Mouse (Mus musculus): ENCODE measurements around the gene Gm9376. TPM values are rescaled to one million over a fixed set of nuclear protein-coding genes. Genes with fewer than 3 reads are reported as not detected.

The Gm9376 gene
- not detected in 2 replicates for polyA plus RNA-seq (2015; fragmentation: Nextera tagmentation; extraction: Ambion mirVana)

DNA sequence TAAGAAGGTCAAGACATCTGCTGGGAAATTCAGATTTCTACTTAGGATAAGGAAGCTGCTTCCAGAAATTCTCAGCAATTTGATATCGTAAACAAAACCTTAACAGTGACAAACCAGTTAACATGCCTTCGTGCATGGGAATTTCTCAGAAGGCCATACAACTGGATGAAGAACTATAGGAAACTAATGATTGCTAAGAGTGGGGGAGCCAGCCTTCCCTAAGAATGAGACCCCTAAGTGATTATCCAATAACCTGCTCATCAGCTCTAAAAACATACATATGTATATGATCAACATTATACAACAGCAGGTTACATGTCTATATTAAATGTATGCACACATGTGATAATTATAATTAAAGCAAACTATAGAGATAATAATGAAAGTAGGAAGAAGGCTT lies at the start of gene Gm9376:
TSS of gene Gm9376 (plus strand) at position 301 of the 400 bp plus-strand sequence.
- H3K9me3 ChIP-seq (replicated peaks): no peaks in the 10 kb centered on the region
- ATAC-seq (replicated peaks; ENCODE audit: low FRiP score): no peak
- WGBS: 90% methylated on average over 2 of the region's 2 CpGs
- H3K4me1 ChIP-seq: no peaks in the 10 kb centered on the region
- H3K27ac ChIP-seq: no peak within 1 kb of the TSS
- no peaks in the 10 kb centered on the region for H3K27me3 ChIP-seq
- H3K4me2 ChIP-seq: no peak within 1 kb of the TSS
- H3K36me3 ChIP-seq: no peaks in the 10 kb centered on the region
- no peak within 1 kb of the TSS for H3K9ac ChIP-seq
- no peak within 1 kb of the TSS for H3K4me3 ChIP-seq (replicated peaks)

DNA sequence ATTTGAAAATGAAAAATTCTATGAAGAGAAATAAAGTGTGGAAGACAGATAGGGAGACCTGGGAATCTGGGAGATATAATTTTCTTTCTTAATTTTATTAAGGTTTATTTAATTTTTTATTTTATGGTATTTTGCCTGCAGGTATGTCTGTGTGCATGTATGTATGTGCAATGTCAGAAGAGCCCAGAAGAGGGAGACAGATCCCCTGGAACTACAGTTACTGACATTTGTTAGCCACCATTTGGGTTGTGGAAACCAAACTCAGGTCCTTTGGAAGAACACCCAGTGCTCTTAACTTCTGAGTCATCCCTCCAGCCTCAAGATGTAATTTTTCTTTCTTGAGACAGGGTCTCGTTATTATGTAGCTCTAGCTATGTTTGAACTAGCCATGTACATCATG lies 45.9 kb upstream of the Gm9376 start:
- peaks cover 64% of the 10 kb centered on the region for H3K27me3 ChIP-seq
- H3K9me3 ChIP-seq (replicated peaks): no peaks in the 10 kb centered on the region
- 83% methylated on average over 1 of the region's 1 CpGs for WGBS
- no peak for ATAC-seq (replicated peaks; ENCODE audit: low FRiP score)
- H3K4me3 ChIP-seq (replicated peaks): no peak overlapping the region
- no peaks in the 10 kb centered on the region for H3K36me3 ChIP-seq
- no peak overlapping the region for H3K9ac ChIP-seq
- no peak overlapping the region for H3K4me2 ChIP-seq
- H3K27ac ChIP-seq: no peak overlapping the region
- H3K4me1 ChIP-seq: peaks cover 5% of the 10 kb centered on the region

DNA sequence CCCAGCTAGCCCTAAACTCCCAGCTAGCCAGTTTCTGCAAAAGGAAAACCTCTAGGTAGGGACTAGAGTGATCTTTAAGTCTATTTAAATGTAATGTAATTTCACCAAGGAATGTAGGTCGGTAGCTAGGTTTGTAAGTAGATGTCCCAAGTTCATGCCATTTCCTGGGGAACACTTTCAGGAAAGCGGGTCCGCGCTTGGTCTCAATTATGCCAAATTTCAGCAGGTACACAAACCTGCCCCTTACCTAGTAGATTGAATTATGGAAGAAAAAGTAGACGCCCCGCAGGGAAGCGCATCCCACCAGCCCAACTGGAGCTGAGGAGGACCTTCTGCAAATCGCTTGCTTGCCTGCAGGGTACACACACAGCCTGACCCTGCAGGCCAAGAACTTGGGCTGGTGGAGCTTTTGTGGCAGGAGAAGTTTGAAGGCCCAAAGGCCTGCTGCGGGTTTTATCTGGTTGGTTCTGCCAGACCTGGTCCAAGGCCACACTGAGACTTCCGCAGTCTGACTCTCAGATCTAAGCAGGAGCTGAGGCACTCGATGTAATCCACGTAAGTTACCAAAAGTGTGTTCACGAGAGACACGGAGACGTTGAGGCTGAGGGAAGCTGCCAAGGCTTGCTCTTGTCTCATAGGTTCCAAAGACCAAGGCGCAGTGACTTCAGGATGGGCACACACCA lies 41.6 kb upstream of the Gm9376 start:
- ATAC-seq (replicated peaks; ENCODE audit: low FRiP score): no peak
- H3K4me1 ChIP-seq: peaks cover 17% of the 10 kb centered on the region
- no peak overlapping the region for H3K4me3 ChIP-seq (replicated peaks)
- no peaks in the 10 kb centered on the region for H3K9me3 ChIP-seq (replicated peaks)
- 9% methylated on average over 16 of the region's 16 CpGs for WGBS
- peaks cover 85% of the 10 kb centered on the region for H3K27me3 ChIP-seq
- H3K27ac ChIP-seq: no peak overlapping the region
- H3K9ac ChIP-seq: no peak overlapping the region
- H3K4me2 ChIP-seq: no peak overlapping the region
- no peaks in the 10 kb centered on the region for H3K36me3 ChIP-seq

DNA sequence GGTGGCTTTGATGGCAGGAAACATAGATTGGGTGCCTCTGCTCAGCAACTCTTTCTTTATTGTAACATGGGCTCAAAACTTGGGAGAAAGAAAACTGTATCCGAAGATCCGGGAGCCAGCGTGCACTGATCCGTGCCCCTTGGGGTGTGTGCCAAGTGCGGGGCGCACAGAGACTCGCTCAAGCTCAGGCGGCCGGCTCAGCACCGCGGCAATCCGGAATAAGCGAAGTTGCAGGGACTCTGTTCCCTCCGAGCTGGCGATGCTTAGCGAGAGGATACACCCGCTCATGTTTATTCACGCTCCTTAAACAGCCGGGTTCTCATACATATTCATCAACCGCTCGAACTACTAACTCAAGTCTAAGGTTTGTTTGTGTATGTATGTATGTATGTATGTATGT lies 40.8 kb upstream of the Gm9376 start:
- Histone ChIP-seq H3K9ac (no peak overlapping the region), H3K4me1 (peaks cover 18% of the 10 kb centered on the region), H3K4me2 (peak overlapping the region; percentile 29; the same call in 1 of the 2 replicates), H3K27ac (no peak overlapping the region), H3K36me3 (no peaks in the 10 kb centered on the region), H3K9me3 (replicated peaks) (no peaks in the 10 kb centered on the region), H3K27me3 (peaks cover 91% of the 10 kb centered on the region), H3K4me3 (replicated peaks) (peak overlapping the region; percentile 18; the same call in 1 of the 2 replicates)
- ATAC-seq (replicated peaks; ENCODE audit: low FRiP score): 0 out of 2 replicates have a peak, but pooled peaks have one; percentile 45
- under 1% methylated on average over 21 of the region's 21 CpGs for WGBS

DNA sequence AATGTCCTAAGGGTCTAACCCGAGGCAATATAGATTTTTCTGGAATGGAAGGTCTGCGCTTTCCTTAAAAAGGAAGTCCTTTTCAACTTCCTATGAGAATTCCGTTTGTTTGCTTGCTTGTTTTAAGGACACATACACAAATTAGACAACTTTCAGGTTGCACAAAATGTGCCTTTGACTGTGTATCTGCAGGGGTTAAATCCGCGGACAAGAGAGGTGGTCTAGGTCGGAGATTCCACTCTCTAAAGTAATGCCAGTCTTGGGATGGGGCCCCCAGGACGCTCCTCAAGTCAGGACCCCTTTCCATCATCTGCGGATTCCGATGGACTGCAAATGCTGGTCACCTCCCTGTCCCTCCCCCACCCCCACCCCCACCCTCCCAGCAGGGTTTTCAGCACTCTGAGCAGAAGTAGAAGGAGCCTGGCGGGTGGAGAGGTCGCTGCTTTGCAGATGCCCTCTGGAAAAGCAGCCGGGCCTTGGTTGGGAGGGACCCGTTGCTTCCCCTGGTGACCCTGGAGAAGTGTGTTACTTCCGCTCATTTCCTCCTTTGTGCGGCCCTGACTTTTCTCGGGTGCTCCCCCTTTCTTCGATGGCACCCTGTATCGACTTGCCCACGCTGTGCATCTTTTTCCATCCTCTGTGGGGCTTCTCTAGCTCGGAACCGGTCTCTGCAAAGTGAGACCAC lies 40.1 kb upstream of the Gm9376 start:
- WGBS: under 1% methylated on average over 21 of the region's 21 CpGs
- peak overlapping the region; percentile 29; the same call in 1 of the 2 replicates for H3K4me2 ChIP-seq
- H3K27me3 ChIP-seq: peaks cover 96% of the 10 kb centered on the region
- peaks cover 20% of the 10 kb centered on the region for H3K4me1 ChIP-seq
- ATAC-seq (replicated peaks; ENCODE audit: low FRiP score): no peak
- no peak overlapping the region for H3K9ac ChIP-seq
- H3K4me3 ChIP-seq (replicated peaks): no peak overlapping the region
- H3K9me3 ChIP-seq (replicated peaks): no peaks in the 10 kb centered on the region
- H3K27ac ChIP-seq: no peak overlapping the region
- no peaks in the 10 kb centered on the region for H3K36me3 ChIP-seq

DNA sequence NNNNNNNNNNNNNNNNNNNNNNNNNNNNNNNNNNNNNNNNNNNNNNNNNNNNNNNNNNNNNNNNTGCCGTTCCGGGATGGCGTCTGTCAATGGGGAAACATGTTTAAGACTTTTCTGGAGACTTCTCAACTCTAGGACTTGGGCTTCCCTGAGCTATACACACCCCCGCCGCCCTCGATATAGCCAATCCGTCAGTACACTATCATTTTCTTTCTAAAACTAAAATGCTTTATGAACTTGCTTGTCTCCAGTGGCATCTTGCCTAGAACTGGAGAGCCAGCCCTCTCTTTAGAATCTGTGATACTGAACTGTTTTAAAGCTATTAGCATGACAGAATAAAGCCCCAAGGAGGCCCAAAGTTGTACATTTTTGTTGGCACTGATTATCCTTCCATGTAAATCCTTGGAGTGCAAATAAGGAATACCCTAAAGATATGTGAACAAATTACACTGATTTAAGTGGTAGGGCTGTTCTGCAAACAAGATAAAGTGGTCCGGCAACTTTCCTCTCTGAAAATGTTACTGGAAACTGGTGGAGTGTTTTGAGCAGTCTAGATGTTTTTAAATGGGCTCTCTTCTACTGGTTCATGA lies 34.3 kb upstream of the Gm9376 start:
- ATAC-seq (replicated peaks; ENCODE audit: low FRiP score): no peak
- peaks cover 41% of the 10 kb centered on the region for H3K4me1 ChIP-seq
- peaks cover 96% of the 10 kb centered on the region for H3K27me3 ChIP-seq

DNA sequence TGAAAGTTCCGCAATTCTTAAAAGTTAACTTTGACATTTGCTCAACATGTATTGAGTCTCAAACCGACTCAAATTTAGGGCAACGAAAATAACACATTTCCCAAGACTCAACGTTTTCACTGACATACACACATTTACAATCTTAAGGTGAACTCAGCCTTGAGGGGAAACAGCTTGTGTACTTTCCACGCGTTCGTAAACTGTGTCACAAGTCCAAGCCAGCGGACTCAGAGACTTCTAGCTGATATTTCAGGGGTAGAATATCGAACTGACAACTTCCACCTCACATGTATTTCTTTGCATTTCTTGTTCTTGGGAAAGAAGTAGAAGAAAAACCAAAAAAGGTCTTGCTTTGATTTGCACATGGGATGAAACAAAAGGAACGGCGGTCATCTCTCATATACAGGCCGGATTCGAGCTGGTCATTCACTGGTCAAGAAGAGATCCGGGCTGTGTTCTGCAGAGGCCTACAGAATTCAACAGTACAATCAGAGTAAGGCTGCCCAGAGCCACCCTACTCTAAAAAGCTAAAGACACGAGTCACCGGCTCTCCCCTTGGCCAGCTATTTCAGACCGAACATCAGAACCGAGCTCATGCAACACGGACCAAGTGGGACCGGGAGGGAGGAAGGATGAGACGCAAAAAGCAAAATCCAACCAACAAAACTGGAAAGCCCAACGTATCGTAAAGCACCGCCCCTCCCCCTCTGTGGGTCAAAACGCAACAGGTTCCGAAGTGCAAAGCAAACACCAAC lies 32.8 kb upstream of the Gm9376 start:
- Histone ChIP-seq H3K4me3 (replicated peaks) (peak overlapping the region; percentile 56), H3K4me2 (peak overlapping the region; percentile 97; the same call in 1 of the 2 replicates), H3K9ac (no peak overlapping the region), H3K4me1 (peaks cover 36% of the 10 kb centered on the region), H3K9me3 (replicated peaks) (no peaks in the 10 kb centered on the region), H3K36me3 (no peaks in the 10 kb centered on the region), H3K27ac (no peak overlapping the region), H3K27me3 (peaks cover 93% of the 10 kb centered on the region)
- no peak for ATAC-seq (replicated peaks; ENCODE audit: low FRiP score)
- WGBS: 3% methylated on average over 26 of the region's 26 CpGs

More for the DNA sequence above, 34.3 kb upstream of the Gm9376 start:
- Histone ChIP-seq H3K27ac (no peak overlapping the region), H3K4me3 (replicated peaks) (no peak overlapping the region), H3K4me2 (no peak overlapping the region), H3K36me3 (no peaks in the 10 kb centered on the region), H3K9me3 (replicated peaks) (no peaks in the 10 kb centered on the region), H3K9ac (no peak overlapping the region)
- 2% methylated on average over 8 of the region's 8 CpGs for WGBS

DNA sequence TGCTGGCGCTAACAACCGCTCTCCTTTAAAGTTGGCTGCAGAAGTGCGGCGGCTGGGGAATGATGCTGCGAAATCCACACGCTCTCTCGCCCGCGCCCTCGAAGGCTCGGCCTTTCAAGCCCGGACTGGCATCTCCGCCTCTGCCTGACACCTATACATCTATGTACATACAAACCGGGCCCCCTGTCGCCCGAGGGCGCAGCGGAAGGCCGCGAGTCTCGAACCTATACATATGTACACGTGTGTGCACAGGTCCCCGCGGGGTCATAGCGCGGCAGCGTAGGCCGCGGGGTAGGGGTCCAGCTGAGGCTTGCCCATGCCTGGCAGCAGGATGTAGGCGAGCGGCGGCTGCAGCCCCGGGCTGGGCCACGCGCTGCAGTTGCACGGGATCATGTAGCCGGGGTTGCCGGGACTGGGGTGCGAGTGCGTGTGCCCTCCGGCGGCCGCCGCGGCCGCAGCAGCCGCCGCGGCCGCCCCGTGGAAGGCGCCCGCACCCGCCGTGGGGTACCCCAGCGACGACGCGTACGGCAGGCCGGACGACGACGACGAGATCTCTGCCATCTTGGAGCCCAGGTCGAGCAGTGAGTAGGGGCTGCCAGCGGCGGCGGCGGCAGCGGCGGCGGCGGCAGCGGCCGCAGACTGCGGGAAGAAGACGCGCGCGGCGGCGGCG lies 32.1 kb upstream of the Gm9376 start:
- ATAC-seq (replicated peaks; ENCODE audit: low FRiP score): no peak
- Histone ChIP-seq H3K9me3 (replicated peaks) (no peaks in the 10 kb centered on the region), H3K27ac (no peak overlapping the region), H3K36me3 (no peaks in the 10 kb centered on the region), H3K4me1 (peaks cover 36% of the 10 kb centered on the region), H3K4me3 (replicated peaks) (peak overlapping the region; percentile 56), H3K9ac (no peak overlapping the region), H3K4me2 (peak overlapping the region; percentile 97), H3K27me3 (peaks cover 93% of the 10 kb centered on the region)
- WGBS: under 1% methylated on average over 70 of the region's 84 CpGs

DNA sequence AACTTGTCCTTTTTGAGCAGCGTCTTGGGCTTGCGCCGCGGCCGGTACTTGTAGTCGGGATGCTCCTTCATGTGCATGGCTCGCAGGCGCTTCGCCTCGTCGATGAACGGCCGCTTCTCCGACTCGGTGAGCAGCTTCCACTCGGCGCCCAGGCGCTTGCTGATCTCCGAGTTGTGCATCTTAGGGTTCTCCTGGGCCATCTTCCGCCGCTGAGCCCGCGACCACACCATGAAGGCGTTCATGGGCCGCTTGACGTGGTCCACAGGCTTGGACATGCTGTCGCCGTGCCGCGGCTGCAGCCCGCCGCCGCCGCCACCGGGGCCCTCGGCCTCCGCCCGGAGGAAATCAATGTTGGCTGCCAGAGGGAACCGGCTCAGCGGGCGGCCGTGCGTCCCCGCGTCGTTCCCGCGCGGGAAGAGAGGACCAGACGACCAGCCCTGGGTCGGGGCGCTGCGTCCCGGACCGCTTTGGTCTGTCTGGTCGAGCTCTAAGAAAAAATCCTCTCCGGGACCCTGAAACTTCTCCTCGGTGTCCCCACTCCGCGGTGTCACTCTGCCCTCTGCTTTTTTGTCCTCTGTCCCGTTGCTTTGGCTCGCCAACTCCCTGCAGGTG lies 31.3 kb upstream of the Gm9376 start:
- Histone ChIP-seq H3K4me1 (peaks cover 36% of the 10 kb centered on the region), H3K4me2 (peak overlapping the region; percentile 97), H3K27me3 (peaks cover 93% of the 10 kb centered on the region), H3K27ac (no peak overlapping the region), H3K4me3 (replicated peaks) (peak overlapping the region; percentile 56), H3K9me3 (replicated peaks) (no peaks in the 10 kb centered on the region), H3K36me3 (no peaks in the 10 kb centered on the region), H3K9ac (no peak overlapping the region)
- under 1% methylated on average over 58 of the region's 62 CpGs for WGBS
- ATAC-seq (replicated peaks; ENCODE audit: low FRiP score): no peak

DNA sequence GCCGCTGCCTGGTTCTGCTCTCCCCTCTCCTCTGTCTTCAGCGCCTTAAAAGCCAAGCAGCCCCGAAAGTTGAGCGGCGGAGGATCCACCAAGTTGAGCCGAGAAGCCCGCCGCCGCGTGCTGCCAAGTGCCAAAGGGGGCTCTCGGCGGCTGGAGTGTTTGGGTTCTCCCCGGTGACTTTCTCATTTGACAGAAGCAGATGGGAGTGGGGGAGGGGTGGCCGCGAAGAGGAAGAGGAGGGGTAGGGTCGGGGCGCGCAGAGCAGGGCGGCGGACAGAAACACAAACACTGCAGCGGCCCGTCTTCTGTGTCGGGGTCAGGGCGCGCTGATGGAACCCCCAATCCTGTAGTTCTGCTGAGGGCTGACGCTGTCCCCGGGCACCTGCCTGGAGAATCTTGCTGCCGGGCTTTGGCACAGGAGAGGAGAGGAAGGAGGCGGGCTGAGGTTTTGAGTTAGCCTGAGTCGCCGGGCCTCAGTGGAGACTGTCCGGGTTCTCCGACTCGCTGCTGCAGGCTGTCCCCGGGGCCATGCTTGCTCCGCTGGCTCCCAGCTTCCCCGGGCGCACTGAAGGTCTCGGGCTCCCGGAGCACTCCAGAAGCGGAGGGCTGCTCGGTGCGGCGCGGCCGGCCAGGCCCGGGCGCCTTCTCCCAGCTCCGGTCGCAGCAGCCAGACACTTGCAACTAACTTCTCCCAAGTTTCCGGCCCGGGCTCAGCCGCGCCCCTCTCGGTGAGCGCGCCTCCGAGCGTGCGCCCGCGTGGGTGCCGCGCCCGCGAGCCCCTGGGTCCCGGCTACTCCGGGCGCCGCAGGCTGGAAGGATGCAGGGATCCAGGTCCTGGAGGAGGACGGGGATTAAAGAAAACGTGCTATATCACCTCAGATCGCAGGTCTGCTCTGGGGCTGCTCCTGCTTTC lies 30.5 kb upstream of the Gm9376 start:
- ATAC-seq (replicated peaks; ENCODE audit: low FRiP score): peak; percentile 70
- peaks cover 32% of the 10 kb centered on the region for H3K4me1 ChIP-seq
- H3K4me2 ChIP-seq: peak overlapping the region; percentile 97
- H3K9ac ChIP-seq: peak overlapping the region; percentile 24
- H3K36me3 ChIP-seq: no peaks in the 10 kb centered on the region
- H3K27me3 ChIP-seq: peaks cover 95% of the 10 kb centered on the region
- under 1% methylated on average over 73 of the region's 73 CpGs for WGBS
- H3K4me3 ChIP-seq (replicated peaks): peak overlapping the region; percentile 56
- no peak overlapping the region for H3K27ac ChIP-seq
- H3K9me3 ChIP-seq (replicated peaks): no peaks in the 10 kb centered on the region

Measured in kidney, embryonic 15.5 days (tissue).